Mouse (Mus musculus): ENCODE measurements around the gene Saxo1.

GRCm38 (mm10) chr4:86555035-86555707 is 3.0 kb downstream of the Saxo1 start:
- TF ChIP-seq POLR2A (IDR thresholded peaks at IDR 0.05; ENCODE audit: control insufficient read depth, low read depth, low read length) = no peak
- TF ChIP-seq CTCF (IDR thresholded peaks at IDR 0.05; ENCODE audit: control insufficient read depth, insufficient read depth, insufficient replicate concordance, low read depth, low read length) = no peak
